Mouse (Mus musculus): ENCODE measurements at regions not wholly inside any gene's neighbourhood (a gene's known extent, or its start where the extent isn't known, plus 50 kb on each side); places are given as distances from the start of the nearest gene placed in this dataset.

DNA sequence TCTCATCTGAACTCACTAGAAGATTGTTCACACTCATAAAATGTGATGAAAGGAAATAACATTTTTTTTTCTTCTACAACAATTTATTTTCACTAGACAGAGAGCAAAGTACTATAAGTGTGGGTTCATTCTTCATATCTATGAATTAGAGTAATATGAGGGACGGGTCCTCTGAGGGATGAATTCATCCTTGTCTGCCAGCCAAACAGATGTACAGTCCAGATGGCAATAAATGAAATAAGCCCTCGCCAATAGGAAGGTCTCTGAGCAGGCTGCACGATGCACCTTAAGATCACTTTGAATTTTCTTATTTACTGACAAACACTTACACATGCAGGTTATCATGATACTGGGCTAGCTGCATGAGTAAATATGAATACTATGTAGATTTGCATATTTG lies 886.2 kb upstream of the Cdh10 start:
- TF ChIP-seq POLR2AphosphoS5 (IDR thresholded peaks at IDR 0.05; ENCODE audit: insufficient replicate concordance, low read depth, low read length): no peak
- no peak for TF ChIP-seq TAL1 (conservative IDR thresholded peaks at IDR 0.05; ENCODE audit: low read depth, low read length)
- no peak for TF ChIP-seq CTCF (IDR thresholded peaks at IDR 0.05; ENCODE audit: low read depth, low read length)
- no peak for TF ChIP-seq GATA1 (IDR thresholded peaks at IDR 0.05; ENCODE audit: borderline replicate concordance, low read length)
- no peak for TF ChIP-seq GATA2 (IDR thresholded peaks at IDR 0.05; ENCODE audit: borderline replicate concordance, low read depth, low read length)
- no peak for DNase-seq (ENCODE audit: low spot score)
- H3K27me3 ChIP-seq (ENCODE audit: insufficient read depth, low read length): no peaks in the 10 kb centered on the region
- H3K9me3 ChIP-seq (replicated peaks): no peaks in the 10 kb centered on the region
- no peaks in the 10 kb centered on the region for H3K4me1 ChIP-seq (ENCODE audit: insufficient read depth, low read depth, low read length)
- ATAC-seq (ENCODE audit: extremely low read depth, insufficient number of reproducible peaks, low FRiP score, poor library complexity, severe bottlenecking): no peak
- no peak overlapping the region for H3K4me3 ChIP-seq (ENCODE audit: low read depth, low read length)
- H3K36me3 ChIP-seq (replicated peaks): no peaks in the 10 kb centered on the region

DNA sequence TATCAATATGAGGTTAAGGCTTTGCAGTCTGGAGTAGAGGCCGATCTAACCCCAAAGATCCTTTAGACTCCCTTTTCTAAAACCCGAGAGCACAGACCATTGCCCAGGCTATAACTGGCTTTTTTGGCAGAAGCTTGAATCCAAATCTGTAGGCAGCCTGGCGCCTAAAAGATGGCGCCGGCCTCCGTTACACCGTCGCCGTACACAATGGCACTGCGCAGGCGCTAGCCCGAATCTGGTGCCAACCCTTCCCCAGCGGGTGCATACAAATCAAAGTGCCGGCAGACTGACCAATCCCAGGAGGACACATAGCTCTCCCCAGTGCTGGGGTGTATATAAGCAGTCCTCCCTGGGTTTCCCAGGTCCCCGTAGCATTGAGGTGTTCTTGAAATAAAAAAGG lies 884.9 kb upstream of the Cdh10 start:
- no peaks in the 10 kb centered on the region for H3K9me3 ChIP-seq (replicated peaks)
- no peaks in the 10 kb centered on the region for H3K4me1 ChIP-seq (ENCODE audit: insufficient read depth, low read depth, low read length)
- ATAC-seq (ENCODE audit: extremely low read depth, insufficient number of reproducible peaks, low FRiP score, poor library complexity, severe bottlenecking) (no peak), DNase-seq (ENCODE audit: low spot score) (no peak)
- TF ChIP-seq POLR2AphosphoS5 (IDR thresholded peaks at IDR 0.05; ENCODE audit: insufficient replicate concordance, low read depth, low read length) (no peak), GATA1 (IDR thresholded peaks at IDR 0.05; ENCODE audit: borderline replicate concordance, low read length) (no peak), CTCF (IDR thresholded peaks at IDR 0.05; ENCODE audit: low read depth, low read length) (no peak), GATA2 (IDR thresholded peaks at IDR 0.05; ENCODE audit: borderline replicate concordance, low read depth, low read length) (no peak), TAL1 (conservative IDR thresholded peaks at IDR 0.05; ENCODE audit: low read depth, low read length) (no peak)
- no peaks in the 10 kb centered on the region for H3K27me3 ChIP-seq (ENCODE audit: insufficient read depth, low read length)
- H3K36me3 ChIP-seq (replicated peaks): no peaks in the 10 kb centered on the region
- H3K4me3 ChIP-seq (ENCODE audit: low read depth, low read length): no peak overlapping the region

DNA sequence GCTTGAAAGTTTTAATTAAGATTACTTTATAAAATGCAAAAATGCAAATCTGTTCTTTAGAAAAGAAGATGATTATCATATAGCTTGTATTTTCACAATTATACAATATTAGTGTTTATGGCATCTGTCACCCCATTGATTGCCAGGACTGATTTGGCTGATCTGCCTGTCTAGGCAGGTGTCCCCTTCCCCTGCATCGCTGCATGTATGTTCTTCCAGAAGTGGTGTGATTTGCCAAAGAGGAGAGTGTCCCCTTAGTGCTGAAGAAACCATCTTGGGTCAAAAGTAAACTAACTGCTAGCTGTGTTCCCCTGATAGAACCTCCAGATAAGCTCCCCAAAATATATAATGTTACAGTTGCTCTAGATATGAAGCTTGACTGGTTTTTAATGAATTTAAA lies 883.3 kb upstream of the Cdh10 start:
- Histone ChIP-seq H3K4me3 (ENCODE audit: low read depth, low read length) (no peak overlapping the region), H3K36me3 (replicated peaks) (no peaks in the 10 kb centered on the region), H3K9me3 (replicated peaks) (no peaks in the 10 kb centered on the region), H3K27me3 (ENCODE audit: insufficient read depth, low read length) (no peaks in the 10 kb centered on the region), H3K4me1 (ENCODE audit: insufficient read depth, low read depth, low read length) (no peaks in the 10 kb centered on the region)
- ATAC-seq (ENCODE audit: extremely low read depth, insufficient number of reproducible peaks, low FRiP score, poor library complexity, severe bottlenecking) (no peak), DNase-seq (ENCODE audit: low spot score) (no peak)
- no peak for TF ChIP-seq GATA1 (IDR thresholded peaks at IDR 0.05; ENCODE audit: borderline replicate concordance, low read length)
- no peak for TF ChIP-seq TAL1 (conservative IDR thresholded peaks at IDR 0.05; ENCODE audit: low read depth, low read length)
- TF ChIP-seq POLR2AphosphoS5 (IDR thresholded peaks at IDR 0.05; ENCODE audit: insufficient replicate concordance, low read depth, low read length): no peak
- no peak for TF ChIP-seq GATA2 (IDR thresholded peaks at IDR 0.05; ENCODE audit: borderline replicate concordance, low read depth, low read length)
- no peak for TF ChIP-seq CTCF (IDR thresholded peaks at IDR 0.05; ENCODE audit: low read depth, low read length)

GRCm38 (mm10) chr15:17962778-17963177 lies 856.0 kb upstream of the Cdh10 start:
- H3K9me3 ChIP-seq (replicated peaks): no peaks in the 10 kb centered on the region
- H3K36me3 ChIP-seq (replicated peaks): no peaks in the 10 kb centered on the region
- DNase-seq (ENCODE audit: low spot score): no peak
- no peak for TF ChIP-seq GATA2 (IDR thresholded peaks at IDR 0.05; ENCODE audit: borderline replicate concordance, low read depth, low read length)
- no peak for TF ChIP-seq CTCF (IDR thresholded peaks at IDR 0.05; ENCODE audit: low read depth, low read length)
- no peak for TF ChIP-seq POLR2AphosphoS5 (IDR thresholded peaks at IDR 0.05; ENCODE audit: insufficient replicate concordance, low read depth, low read length)
- TF ChIP-seq TAL1 (conservative IDR thresholded peaks at IDR 0.05; ENCODE audit: low read depth, low read length): no peak
- no peak for TF ChIP-seq GATA1 (IDR thresholded peaks at IDR 0.05; ENCODE audit: borderline replicate concordance, low read length)
- H3K4me1 ChIP-seq (ENCODE audit: insufficient read depth, low read depth, low read length): no peaks in the 10 kb centered on the region
- H3K27me3 ChIP-seq (ENCODE audit: insufficient read depth, low read length): no peaks in the 10 kb centered on the region
- no peak for ATAC-seq (ENCODE audit: extremely low read depth, insufficient number of reproducible peaks, low FRiP score, poor library complexity, severe bottlenecking)
- no peak overlapping the region for H3K4me3 ChIP-seq (ENCODE audit: low read depth, low read length)

- DNase-seq (ENCODE audit: low spot score): no peak
- no peaks in the 10 kb centered on the region for H3K4me1 ChIP-seq (ENCODE audit: insufficient read depth, low read depth, low read length)
Measured at GRCm38 (mm10) chr15:17963240-17964209, 855.2 kb upstream of the Cdh10 start.

DNA sequence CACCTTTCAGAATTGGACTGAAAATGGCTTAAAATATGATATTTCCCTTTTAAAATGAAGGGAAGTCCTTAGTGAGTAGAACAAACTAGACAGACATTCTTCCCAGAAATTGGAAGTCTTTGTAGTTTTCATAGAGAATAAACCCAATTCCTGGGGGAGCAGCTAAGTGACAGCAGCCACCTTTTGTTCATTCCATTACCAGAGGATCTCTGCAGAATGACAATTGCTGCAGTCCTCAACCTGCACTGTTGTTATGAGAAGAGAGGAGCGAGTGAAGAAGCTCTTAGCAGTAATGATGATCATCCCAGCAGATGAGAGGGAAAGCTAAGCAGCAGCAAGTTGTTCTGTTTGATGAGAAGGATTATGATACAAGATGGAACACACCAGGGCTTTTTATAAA lies 831.0 kb upstream of the Cdh10 start:
- DNase-seq (ENCODE audit: low spot score) (no peak), ATAC-seq (ENCODE audit: extremely low read depth, insufficient number of reproducible peaks, low FRiP score, poor library complexity, severe bottlenecking) (no peak)
- no peaks in the 10 kb centered on the region for H3K36me3 ChIP-seq (replicated peaks)
- TF ChIP-seq GATA1 (IDR thresholded peaks at IDR 0.05; ENCODE audit: borderline replicate concordance, low read length) (no peak), CTCF (IDR thresholded peaks at IDR 0.05; ENCODE audit: low read depth, low read length) (no peak), GATA2 (IDR thresholded peaks at IDR 0.05; ENCODE audit: borderline replicate concordance, low read depth, low read length) (no peak), POLR2AphosphoS5 (IDR thresholded peaks at IDR 0.05; ENCODE audit: insufficient replicate concordance, low read depth, low read length) (no peak), TAL1 (conservative IDR thresholded peaks at IDR 0.05; ENCODE audit: low read depth, low read length) (no peak)
- H3K9me3 ChIP-seq (replicated peaks): no peaks in the 10 kb centered on the region
- no peak overlapping the region for H3K4me3 ChIP-seq (ENCODE audit: low read depth, low read length)
- H3K4me1 ChIP-seq (ENCODE audit: insufficient read depth, low read depth, low read length): no peaks in the 10 kb centered on the region
- no peaks in the 10 kb centered on the region for H3K27me3 ChIP-seq (ENCODE audit: insufficient read depth, low read length)

More at GRCm38 (mm10) chr15:17963240-17964209, 855.2 kb upstream of the Cdh10 start:
- Histone ChIP-seq H3K27me3 (ENCODE audit: insufficient read depth, low read length) (no peaks in the 10 kb centered on the region), H3K36me3 (replicated peaks) (no peaks in the 10 kb centered on the region), H3K9me3 (replicated peaks) (no peaks in the 10 kb centered on the region), H3K4me3 (ENCODE audit: low read depth, low read length) (no peak overlapping the region)
- TF ChIP-seq TAL1 (conservative IDR thresholded peaks at IDR 0.05; ENCODE audit: low read depth, low read length) (no peak), CTCF (IDR thresholded peaks at IDR 0.05; ENCODE audit: low read depth, low read length) (no peak), GATA1 (IDR thresholded peaks at IDR 0.05; ENCODE audit: borderline replicate concordance, low read length) (no peak), GATA2 (IDR thresholded peaks at IDR 0.05; ENCODE audit: borderline replicate concordance, low read depth, low read length) (no peak), POLR2AphosphoS5 (IDR thresholded peaks at IDR 0.05; ENCODE audit: insufficient replicate concordance, low read depth, low read length) (no peak)
- no peak for ATAC-seq (ENCODE audit: extremely low read depth, insufficient number of reproducible peaks, low FRiP score, poor library complexity, severe bottlenecking)
